Comparison of ENCODE assay signal across 8 mouse cellular contexts in the genomic region with DNA sequence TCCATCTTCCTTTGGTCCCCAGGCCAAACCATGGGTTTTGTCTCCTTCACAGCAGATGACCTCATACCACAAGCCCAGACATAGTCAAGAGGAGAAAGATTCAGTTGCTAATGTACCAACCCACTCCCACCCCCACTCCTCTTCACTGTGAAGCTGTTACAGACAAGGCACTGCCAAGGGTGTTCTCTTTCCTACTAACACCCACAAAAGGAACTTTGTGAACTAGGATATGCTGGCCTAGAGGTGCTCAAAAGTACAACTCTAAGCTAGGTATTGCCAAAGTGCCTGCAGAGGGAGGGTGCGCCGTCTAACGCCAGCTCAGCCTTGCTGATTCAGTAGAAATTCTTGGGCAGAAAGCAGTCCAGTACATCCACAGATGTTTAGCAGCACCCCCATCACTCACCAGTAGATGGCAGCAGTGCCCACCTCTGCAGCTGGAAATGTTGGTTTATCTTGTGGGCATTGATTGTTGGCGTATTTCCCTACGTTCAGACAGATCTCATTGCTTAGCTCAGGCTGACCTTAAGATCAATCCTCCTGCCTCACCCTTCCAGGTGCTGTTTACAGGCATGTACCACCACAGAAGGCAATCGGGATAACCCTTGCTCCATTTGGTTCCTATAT. TPM values are rescaled to one million over a fixed set of nuclear protein-coding genes. Genes with fewer than 3 reads are reported as not detected.
DNase-seq lines count a peak whose midpoint lies in the region; ATAC-seq and TF ChIP-seq lines count a peak whose summit lies in the region.

No protein-coding gene starts in this region.

- TF ChIP-seq CTCF in cortical plate, adult 2 months (IDR thresholded peaks at IDR 0.05; ENCODE audit: extremely low read depth, insufficient read depth, low read length) = peak; percentile 96
- peak; percentile 97 for TF ChIP-seq CTCF in midbrain, postnatal 0 days (IDR thresholded peaks at IDR 0.05)

- no peak overlapping the region for H3K4me2 ChIP-seq in heart, embryonic 12.5 days
- no peak overlapping the region for H3K4me2 ChIP-seq in limb, embryonic 12.5 days
- H3K4me2 ChIP-seq in midbrain, postnatal 0 days (ENCODE audit: low read depth, low read length, poor library complexity, severe bottlenecking) = no peak overlapping the region

- WGBS in heart, embryonic 12.5 days = 18% methylated on average over 6 of the region's 6 CpGs
- 29% methylated on average over 6 of the region's 6 CpGs for WGBS in limb, embryonic 12.5 days
- 26% methylated on average over 6 of the region's 6 CpGs for WGBS in midbrain, postnatal 0 days

- H3K9ac ChIP-seq in heart, embryonic 12.5 days = no peak overlapping the region
- H3K9ac ChIP-seq in limb, embryonic 12.5 days (replicated peaks) = no peak overlapping the region
- H3K9ac ChIP-seq in midbrain, postnatal 0 days (replicated peaks; ENCODE audit: low read length, poor library complexity, severe bottlenecking) = no peak overlapping the region

- TF ChIP-seq POLR2A in cortical plate, adult 2 months (IDR thresholded peaks at IDR 0.05; ENCODE audit: extremely low read depth, insufficient read depth, low read length) = no peak

- no peaks in the 10 kb centered on the region for H3K9me3 ChIP-seq in heart, embryonic 12.5 days (replicated peaks)
- H3K9me3 ChIP-seq in limb, embryonic 12.5 days = no peaks in the 10 kb centered on the region
- no peaks in the 10 kb centered on the region for H3K9me3 ChIP-seq in midbrain, postnatal 0 days (ENCODE audit: low read length)

- no peaks in the 10 kb centered on the region for H3K36me3 ChIP-seq in heart, embryonic 12.5 days
- no peaks in the 10 kb centered on the region for H3K36me3 ChIP-seq in limb, embryonic 12.5 days
- H3K36me3 ChIP-seq in midbrain, postnatal 0 days (ENCODE audit: insufficient read depth, low read length) = no peaks in the 10 kb centered on the region

- no peaks in the 10 kb centered on the region for H3K4me1 ChIP-seq in heart, embryonic 12.5 days (replicated peaks)
- H3K4me1 ChIP-seq in cortical plate, adult 2 months (ENCODE audit: control insufficient read depth, insufficient read depth, low read length) = no peaks in the 10 kb centered on the region
- H3K4me1 ChIP-seq in limb, embryonic 12.5 days (replicated peaks) = no peaks in the 10 kb centered on the region
- H3K4me1 ChIP-seq in midbrain, postnatal 0 days (ENCODE audit: insufficient read depth, low read length) = no peaks in the 10 kb centered on the region

- peak; percentile 93 for DNase-seq in heart, adult 11 months
- DNase-seq in gastrocnemius, postnatal 14 days = peak; percentile 64
- DNase-seq in kidney, adult 8-10 months = peak; percentile 51 to 82
- DNase-seq in midbrain, postnatal 0 days (ENCODE audit: low spot score) = peak; percentile 80
- DNase-seq in spleen, postnatal 36 days (ENCODE audit: low spot score in 2 of 2) = peak; percentile 19 to 41

- H3K4me3 ChIP-seq in heart, embryonic 12.5 days = no peak overlapping the region
- H3K4me3 ChIP-seq in cortical plate, adult 2 months (ENCODE audit: insufficient read depth, low read length) = no peak overlapping the region
- H3K4me3 ChIP-seq in limb, embryonic 12.5 days (replicated peaks) = no peak overlapping the region
- no peak overlapping the region for H3K4me3 ChIP-seq in midbrain, postnatal 0 days (ENCODE audit: low read depth, low read length)

- no peak for ATAC-seq in heart, embryonic 12.5 days (ENCODE audit: insufficient number of reproducible peaks, low FRiP score)
- peak; percentile 50; the same call in 1 of the 2 replicates for ATAC-seq in limb, embryonic 12.5 days (ENCODE audit: insufficient number of reproducible peaks, insufficient read depth, low FRiP score, low TSS enrichment, low read depth)
- ATAC-seq in midbrain, postnatal 0 days (ENCODE audit: low FRiP score) = peak; percentile 77

- no peak overlapping the region for H3K27ac ChIP-seq in heart, embryonic 12.5 days (ENCODE audit: poor library complexity, severe bottlenecking)
- H3K27ac ChIP-seq in cortical plate, adult 2 months (ENCODE audit: insufficient read depth, low read length) = no peak overlapping the region
- H3K27ac ChIP-seq in limb, embryonic 12.5 days = no peak overlapping the region
- no peak overlapping the region for H3K27ac ChIP-seq in midbrain, postnatal 0 days (ENCODE audit: low read depth, low read length)

- intact Hi-C loops in gastrocnemius, postnatal 14 days (cut with DNase I; ENCODE audit: low total_unique reads) = loop anchor here (5.0 kb wide), 2 partner anchors 55 to 255 kb away; a partner anchor contains a TSS

- peaks cover 83% of the 10 kb centered on the region for H3K27me3 ChIP-seq in heart, embryonic 12.5 days (replicated peaks)
- H3K27me3 ChIP-seq in limb, embryonic 12.5 days = no peaks in the 10 kb centered on the region
- H3K27me3 ChIP-seq in midbrain, postnatal 0 days (ENCODE audit: insufficient read depth, low read length) = no peaks in the 10 kb centered on the region

RNA-seq across cellular contexts. Expression of a gene that starts 54.0 kb away (rescaled TPM):
- polyA plus RNA-seq in heart, embryonic 12.5 days (2016; fragmentation: Nextera tagmentation; extraction: Ambion mirVana) = 0.74 and 1.8 TPM in 2 replicates
- polyA plus RNA-seq in cortical plate, adult 2 months (2012; rRNA removed) = 4.1 and 4.8 TPM in 2 replicates
- total RNA-seq in gastrocnemius, postnatal 14 days (2021) = 10 to 100 TPM; 20.8 to 21.5 TPM
- polyA plus RNA-seq in limb, embryonic 12.5 days (2016; fragmentation: Nextera tagmentation; extraction: Ambion mirVana) = 0.20 and 0.22 TPM in 2 replicates
- total RNA-seq in midbrain, postnatal 0 days (2014; rRNA removed) = 0.82 and 1.9 TPM in 2 replicates
- 0.62 and 0.66 TPM in 2 replicates for polyA plus RNA-seq in midbrain, postnatal 0 days (2015; fragmentation: Nextera tagmentation; extraction: Ambion mirVana)

Comparison
In these comparisons a context has a peak if more than half of its experiments do, and no peak if none do; other contexts are left out.
1. DNase-seq: peak in every context shown above with its lines; median percentile 93 in heart, adult 11 months; 80 in midbrain, postnatal 0 days; 66 in kidney, adult 8-10 months; 64 in gastrocnemius, postnatal 14 days; 30 in spleen, postnatal 36 days.